Mouse (Mus musculus): Measurements from ENCODE around the gene Clcf1. TPM values are rescaled to one million over a fixed set of nuclear protein-coding genes. Genes with fewer than 3 reads are reported as not detected.

Clcf1 gene
- polyA plus RNA-seq, 2 experiments, result 8.7 to 42.8 TPM

DNA sequence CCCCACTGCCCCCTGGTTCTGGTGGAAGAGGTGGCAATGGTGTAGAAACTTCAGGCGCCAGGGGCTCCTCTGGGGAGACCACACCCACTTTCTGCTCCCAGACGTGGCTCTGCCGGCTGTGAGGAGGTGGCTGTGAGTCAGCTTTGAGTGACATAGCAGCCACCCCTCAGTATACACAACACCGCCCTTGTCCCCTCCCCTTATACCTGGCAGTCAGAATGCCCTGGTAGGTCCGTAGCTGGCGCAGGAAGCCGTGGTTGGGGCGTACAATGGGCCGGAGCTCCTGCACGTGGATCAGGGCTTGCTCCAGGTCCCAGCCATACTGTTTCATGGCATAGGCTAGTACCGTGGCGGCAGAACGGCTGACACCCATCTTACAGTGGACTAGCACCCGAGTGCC is 49.7 kb downstream of the Clcf1 start:
- DNase-seq (ENCODE audit: low spot score) (no peak), ATAC-seq (ENCODE audit: low FRiP score, low read depth) (no peak)
- Histone ChIP-seq H3K27me3 (ENCODE audit: control insufficient read depth, insufficient read depth, low read length) (no peaks in the 10 kb centered on the region), H3K9ac (ENCODE audit: low read depth, low read length, severe bottlenecking) (no peak overlapping the region), H3K4me3 (replicated peaks; ENCODE audit: low read length) (no peak overlapping the region), H3K36me3 (ENCODE audit: control insufficient read depth, insufficient read depth, low read length) (peaks cover 8% of the 10 kb centered on the region; the same call in 1 of the 2 replicates), H3K4me1 (ENCODE audit: control insufficient read depth, insufficient read depth, low read length) (0 out of 2 replicates have a peak, but pooled peaks cover 2% of the 10 kb centered on the region), H3K27ac (replicated peaks; ENCODE audit: low read depth, low read length) (no peak overlapping the region), H3K9me3 (ENCODE audit: control insufficient read depth, low read length) (no peaks in the 10 kb centered on the region), H3K4me2 (replicated peaks; ENCODE audit: low read depth, low read length, severe bottlenecking) (no peak overlapping the region)
- WGBS, result 63% methylated on average over 14 of the region's 14 CpGs
- TF ChIP-seq POLR2A (IDR thresholded peaks at IDR 0.05; ENCODE audit: borderline replicate concordance, extremely low read depth, insufficient read depth, insufficient read length), result no peak

DNA sequence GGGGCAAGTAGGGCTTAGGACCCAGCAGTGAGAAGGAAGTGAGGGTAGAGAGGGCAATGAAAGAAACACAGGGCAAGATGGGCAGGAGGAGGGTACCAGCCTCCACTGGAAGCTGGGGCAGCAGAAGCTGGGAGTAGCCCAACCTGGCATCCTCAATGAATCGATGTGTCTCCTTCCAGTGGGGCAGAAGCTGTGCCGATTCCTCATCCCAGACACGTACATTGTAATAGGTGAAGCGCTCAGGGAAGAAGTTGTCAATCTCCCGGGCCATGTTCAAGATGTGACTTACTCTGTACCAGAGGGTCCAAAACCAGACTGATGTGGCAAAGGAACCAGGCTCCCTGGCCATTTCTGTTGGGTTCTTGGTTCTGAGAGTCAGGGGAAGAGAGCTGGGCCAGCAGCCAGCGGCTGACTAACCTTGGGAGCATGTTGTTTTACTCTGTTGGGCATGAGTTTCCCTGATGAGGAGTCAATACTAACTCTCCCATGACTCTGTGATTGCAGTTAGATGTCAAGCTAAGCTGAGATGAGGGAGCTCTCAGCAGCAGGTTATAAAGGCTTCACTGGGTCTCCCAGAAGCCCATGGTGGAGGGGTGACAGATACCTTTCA is 50.2 kb downstream of the Clcf1 start:
- TF ChIP-seq POLR2A (IDR thresholded peaks at IDR 0.05; ENCODE audit: borderline replicate concordance, extremely low read depth, insufficient read depth, insufficient read length), result no peak

DNA sequence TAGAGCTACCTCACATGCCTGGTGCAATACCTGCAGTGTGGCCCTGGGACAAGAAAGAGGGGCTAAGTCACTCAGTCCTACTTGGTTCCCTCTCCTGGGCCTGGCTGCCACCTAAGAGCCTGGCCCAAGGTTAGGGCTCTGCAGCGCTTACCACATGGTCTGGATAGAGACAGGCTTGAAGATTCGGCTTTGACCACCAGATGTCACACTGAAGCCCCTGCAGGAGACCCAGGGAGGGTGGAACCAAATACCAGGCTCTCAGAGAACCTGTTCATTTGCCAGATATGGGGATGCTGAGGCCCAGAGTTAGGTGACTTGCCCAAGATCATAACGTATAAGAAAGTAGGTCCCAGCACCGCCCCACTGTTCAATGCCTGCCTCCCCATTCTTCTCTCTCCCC is 51.9 kb downstream of the Clcf1 start:
- Histone ChIP-seq H3K9me3 (ENCODE audit: control insufficient read depth, low read length) (no peaks in the 10 kb centered on the region), H3K36me3 (ENCODE audit: control insufficient read depth, insufficient read depth, low read length) (peaks cover 14% of the 10 kb centered on the region; the same call in 1 of the 2 replicates), H3K9ac (ENCODE audit: low read depth, low read length, severe bottlenecking) (no peak overlapping the region), H3K4me3 (replicated peaks; ENCODE audit: low read length) (no peak overlapping the region), H3K4me1 (ENCODE audit: control insufficient read depth, insufficient read depth, low read length) (0 out of 2 replicates have a peak, but pooled peaks cover 6% of the 10 kb centered on the region), H3K27ac (replicated peaks; ENCODE audit: low read depth, low read length) (no peak overlapping the region), H3K4me2 (replicated peaks; ENCODE audit: low read depth, low read length, severe bottlenecking) (no peak overlapping the region), H3K27me3 (ENCODE audit: control insufficient read depth, insufficient read depth, low read length) (no peaks in the 10 kb centered on the region)
- no peak for TF ChIP-seq POLR2A (IDR thresholded peaks at IDR 0.05; ENCODE audit: borderline replicate concordance, extremely low read depth, insufficient read depth, insufficient read length)
- WGBS, result 60% methylated on average over 4 of the region's 4 CpGs
- ATAC-seq (ENCODE audit: low FRiP score, low read depth) (no peak), DNase-seq (ENCODE audit: low spot score) (no peak)

More for the DNA sequence above, 50.2 kb downstream of the Clcf1 start:
- H3K9ac ChIP-seq (ENCODE audit: low read depth, low read length, severe bottlenecking), result no peak overlapping the region
- H3K4me3 ChIP-seq (replicated peaks; ENCODE audit: low read length), result no peak overlapping the region
- 0 out of 2 replicates have a peak, but pooled peaks cover 6% of the 10 kb centered on the region for H3K4me1 ChIP-seq (ENCODE audit: control insufficient read depth, insufficient read depth, low read length)
- H3K4me2 ChIP-seq (replicated peaks; ENCODE audit: low read depth, low read length, severe bottlenecking), result no peak overlapping the region
- H3K9me3 ChIP-seq (ENCODE audit: control insufficient read depth, low read length), result no peaks in the 10 kb centered on the region
- ATAC-seq (ENCODE audit: low FRiP score, low read depth) (no peak), DNase-seq (ENCODE audit: low spot score) (no peak)
- H3K27me3 ChIP-seq (ENCODE audit: control insufficient read depth, insufficient read depth, low read length), result no peaks in the 10 kb centered on the region
- H3K36me3 ChIP-seq (ENCODE audit: control insufficient read depth, insufficient read depth, low read length), result peaks cover 8% of the 10 kb centered on the region; the same call in 1 of the 2 replicates
- 94% methylated on average over 6 of the region's 6 CpGs for WGBS
- H3K27ac ChIP-seq (replicated peaks; ENCODE audit: low read depth, low read length), result no peak overlapping the region

DNA sequence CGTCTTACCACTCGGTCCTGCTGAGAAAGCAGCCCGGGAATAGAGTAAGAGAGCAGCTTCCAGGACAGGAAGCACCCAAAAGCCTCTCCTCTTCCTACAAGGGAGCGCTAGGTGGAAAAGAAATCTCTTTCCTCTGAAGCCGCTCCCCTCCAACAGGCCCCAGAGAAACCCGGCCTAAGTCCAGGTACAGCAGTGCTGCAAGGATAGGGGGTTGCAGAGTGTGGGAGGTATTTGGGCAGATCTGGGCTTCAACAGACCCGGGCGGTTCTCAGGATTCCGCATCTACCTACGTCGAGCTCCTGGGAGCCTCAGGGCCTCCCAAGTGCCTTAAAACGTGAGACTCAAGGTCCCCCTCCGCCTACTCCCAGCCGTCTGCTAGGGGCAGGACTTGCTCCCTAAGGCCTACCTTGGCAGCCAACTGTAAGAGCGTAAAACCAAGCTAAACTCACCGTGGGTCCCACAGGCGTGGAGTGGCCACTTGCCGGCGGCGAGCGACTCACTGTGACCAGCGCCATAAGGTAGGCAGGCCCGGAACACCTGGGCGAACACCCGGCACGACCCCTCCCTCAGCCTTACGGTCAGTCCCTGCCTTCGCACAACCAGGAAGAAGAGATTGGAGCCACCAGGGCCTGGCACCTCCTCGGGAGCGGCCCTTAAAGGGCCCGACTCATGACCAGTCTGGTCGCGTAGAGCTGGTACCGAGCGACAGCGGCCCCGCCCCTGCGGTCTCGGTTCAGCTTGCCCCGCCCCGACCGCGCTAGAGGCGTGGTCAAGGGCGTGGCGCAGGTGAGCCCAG is 54.7 kb downstream of the Clcf1 start, which contains the start of gene Ssh3:
Gene Ssh3, minus strand, starts transcription at position 615 of the 796 bp plus-strand sequence.
- WGBS, result 6% methylated on average over 38 of the region's 46 CpGs
- H3K27ac ChIP-seq (replicated peaks; ENCODE audit: low read depth, low read length), result no peak within 1 kb of the TSS

DNA sequence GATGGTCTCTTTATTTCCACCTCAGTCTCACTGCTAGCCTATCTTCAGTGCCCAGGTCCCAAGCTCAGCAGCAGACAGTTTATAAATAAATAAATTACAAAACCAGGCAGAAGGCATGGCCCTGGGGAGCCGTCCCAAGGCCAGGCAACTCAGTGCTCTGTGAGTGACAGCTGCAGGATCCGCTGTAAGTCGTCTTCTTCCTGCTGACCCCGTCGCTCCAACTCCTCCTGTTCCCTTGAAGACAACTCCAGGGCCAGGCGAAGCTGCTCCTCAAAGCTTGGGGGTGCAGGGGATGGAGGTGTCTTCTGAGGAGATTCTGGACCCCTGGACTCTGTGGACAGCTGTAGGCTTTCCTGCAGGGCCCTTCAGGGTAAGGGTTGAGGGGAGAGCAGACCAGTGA is 56.1 kb downstream of the Clcf1 start:
- Histone ChIP-seq H3K36me3 (ENCODE audit: control insufficient read depth, insufficient read depth, low read length) (peaks cover 17% of the 10 kb centered on the region; the same call in 1 of the 2 replicates), H3K27me3 (ENCODE audit: control insufficient read depth, insufficient read depth, low read length) (no peaks in the 10 kb centered on the region), H3K9ac (ENCODE audit: low read depth, low read length, severe bottlenecking) (no peak overlapping the region), H3K9me3 (ENCODE audit: control insufficient read depth, low read length) (no peaks in the 10 kb centered on the region), H3K4me2 (replicated peaks; ENCODE audit: low read depth, low read length, severe bottlenecking) (no peak overlapping the region), H3K4me3 (replicated peaks; ENCODE audit: low read length) (no peak overlapping the region), H3K27ac (replicated peaks; ENCODE audit: low read depth, low read length) (no peak overlapping the region), H3K4me1 (ENCODE audit: control insufficient read depth, insufficient read depth, low read length) (0 out of 2 replicates have a peak, but pooled peaks cover 6% of the 10 kb centered on the region)
- DNase-seq (ENCODE audit: low spot score) (no peak), ATAC-seq (ENCODE audit: low FRiP score, low read depth) (no peak)
- TF ChIP-seq POLR2A (IDR thresholded peaks at IDR 0.05; ENCODE audit: borderline replicate concordance, extremely low read depth, insufficient read depth, insufficient read length), result no peak
- 61% methylated on average over 6 of the region's 6 CpGs for WGBS

More for the DNA sequence above, 54.7 kb downstream of the Clcf1 start, which contains the start of gene Ssh3:
- no peaks in the 10 kb centered on the region for H3K9me3 ChIP-seq (ENCODE audit: control insufficient read depth, low read length)
- no peaks in the 10 kb centered on the region for H3K27me3 ChIP-seq (ENCODE audit: control insufficient read depth, insufficient read depth, low read length)
- peak; percentile 51 for DNase-seq (ENCODE audit: low spot score)
- H3K4me2 ChIP-seq (replicated peaks; ENCODE audit: low read depth, low read length, severe bottlenecking), result peak within 1 kb of the TSS; percentile 60
- H3K4me1 ChIP-seq (ENCODE audit: control insufficient read depth, insufficient read depth, low read length), result 0 out of 2 replicates have a peak, but pooled peaks cover 6% of the 10 kb centered on the region
- peaks cover 24% of the 10 kb centered on the region; the same call in 1 of the 2 replicates for H3K36me3 ChIP-seq (ENCODE audit: control insufficient read depth, insufficient read depth, low read length)
- H3K9ac ChIP-seq (ENCODE audit: low read depth, low read length, severe bottlenecking), result peak within 1 kb of the TSS; percentile 51
- peak within 1 kb of the TSS; percentile 46 for H3K4me3 ChIP-seq (replicated peaks; ENCODE audit: low read length)
- no peak for TF ChIP-seq POLR2A (IDR thresholded peaks at IDR 0.05; ENCODE audit: borderline replicate concordance, extremely low read depth, insufficient read depth, insufficient read length)
- ATAC-seq (ENCODE audit: low FRiP score, low read depth), result peak; percentile 75

Measured in limb, embryonic 14.5 days (tissue).